Mouse (Mus musculus): Measurements from ENCODE around the gene Gm17949.

DNA sequence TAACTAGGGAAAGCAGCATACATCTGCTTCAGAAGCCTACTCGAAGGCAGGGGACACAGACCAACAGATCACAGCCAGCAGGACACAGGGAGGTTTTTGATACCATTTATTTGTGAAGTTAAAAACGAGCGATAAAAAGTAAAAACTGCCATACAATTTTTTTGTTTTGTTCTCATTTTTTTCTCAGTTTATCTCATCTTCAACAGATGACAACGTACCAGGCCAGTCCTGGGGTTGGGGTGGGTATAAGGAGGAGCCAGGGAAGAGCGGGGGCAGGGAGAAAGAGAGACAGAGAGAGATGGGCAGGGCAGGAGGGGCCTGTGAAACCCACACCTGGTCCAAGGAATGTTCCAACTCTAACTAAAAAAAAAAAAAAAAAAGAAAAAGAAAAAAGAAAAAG, 9.7 kb downstream of the Gm17949 start:
- TF ChIP-seq CTCF (IDR thresholded peaks at IDR 0.05; ENCODE audit: borderline replicate concordance, insufficient read depth, low read length) (no peak), POLR2A (IDR thresholded peaks at IDR 0.05; ENCODE audit: low read depth, low read length) (no peak)

Data from embryonic fibroblast, embryonic 13.5 days (primary cell).